Mouse (Mus musculus) spleen, adult 18-20 months (tissue): ENCODE measurements around the gene Myo3b.

Source experiments
- DNase-seq, 2 experiments: peaks; one replicate each; pipeline ENCODE4 v3.0.0; 2022; ENCODE audit warnings: mixed read lengths in 2 of 2

Myo3b gene

GRCm38 (mm10) chr2:70302905-70303304, 264.0 kb downstream of the Myo3b start:
- no peak for DNase-seq

- no peak for DNase-seq
These were observed 276.2 kb downstream of the Myo3b start for GRCm38 (mm10) chr2:70315125-70315524.

GRCm38 (mm10) chr2:70315734-70316133, 276.8 kb downstream of the Myo3b start:
- no peak for DNase-seq

- DNase-seq: no peak
These were observed 278.9 kb downstream of the Myo3b start for GRCm38 (mm10) chr2:70317850-70318249.

GRCm38 (mm10) chr2:70318861-70319555, 280.1 kb downstream of the Myo3b start:
- no peak for DNase-seq

GRCm38 (mm10) chr2:70322767-70323166, 283.8 kb downstream of the Myo3b start:
- no peak for DNase-seq

- DNase-seq: no peak
These were observed 288.7 kb downstream of the Myo3b start for GRCm38 (mm10) chr2:70327602-70328001.

GRCm38 (mm10) chr2:70332905-70333304, 294.0 kb downstream of the Myo3b start:
- no peak for DNase-seq

GRCm38 (mm10) chr2:70333553-70333952, 294.6 kb downstream of the Myo3b start:
- DNase-seq: no peak

- no peak for DNase-seq
These were observed 297.6 kb downstream of the Myo3b start for GRCm38 (mm10) chr2:70336551-70336950.

GRCm38 (mm10) chr2:70337208-70337611, 298.3 kb downstream of the Myo3b start:
- DNase-seq: no peak

- no peak for DNase-seq
These were observed 298.9 kb downstream of the Myo3b start for GRCm38 (mm10) chr2:70337869-70338268.

GRCm38 (mm10) chr2:70339061-70339460, 300.1 kb downstream of the Myo3b start:
- no peak for DNase-seq

GRCm38 (mm10) chr2:70339501-70339900, 300.6 kb downstream of the Myo3b start:
- no peak for DNase-seq

GRCm38 (mm10) chr2:70340224-70340623, 301.3 kb downstream of the Myo3b start:
- no peak for DNase-seq

- no peak for DNase-seq
These were observed 306.2 kb downstream of the Myo3b start for GRCm38 (mm10) chr2:70345126-70345525.

- no peak for DNase-seq
These were observed 308.6 kb downstream of the Myo3b start for GRCm38 (mm10) chr2:70347511-70347910.

- DNase-seq: no peak
These were observed 310.0 kb downstream of the Myo3b start for GRCm38 (mm10) chr2:70348793-70349553.

- no peak for DNase-seq
These were observed 313.7 kb downstream of the Myo3b start for GRCm38 (mm10) chr2:70352435-70353165.

- no peak for DNase-seq
These were observed 315.1 kb downstream of the Myo3b start for GRCm38 (mm10) chr2:70354056-70354455.

- DNase-seq: no peak
These were observed 316.1 kb downstream of the Myo3b start for GRCm38 (mm10) chr2:70355026-70355425.

GRCm38 (mm10) chr2:70369421-70369820, 330.5 kb downstream of the Myo3b start:
- no peak for DNase-seq

GRCm38 (mm10) chr2:70379341-70379740, 340.4 kb downstream of the Myo3b start:
- no peak for DNase-seq

GRCm38 (mm10) chr2:70379939-70380338, 341.0 kb downstream of the Myo3b start:
- DNase-seq: no peak
